In genomic region chr15:80235535-80235934, GRCm38 (mm10) we compare ENCODE assay signal across 8 mouse cellular contexts. TPM values are rescaled to one million over a fixed set of nuclear protein-coding genes. Genes with fewer than 3 reads are reported as not detected.
DNase-seq lines count a peak whose midpoint lies in the region; ATAC-seq and TF ChIP-seq lines count a peak whose summit lies in the region.

Gene AC140267.1, plus strand, starts transcription at chr15:80235835.

- peaks cover 9% of the 10 kb centered on the region for H3K4me1 ChIP-seq in heart, embryonic 11.5 days (ENCODE audit: control insufficient read depth, insufficient read depth, low read length)
- H3K4me1 ChIP-seq in ES-E14 (ENCODE audit: control insufficient read depth in 2 of 2, insufficient read depth in 2 of 2, low read length in 2 of 2, poor library complexity in 1 of 2) = peaks cover 9 to 18% of the 10 kb centered on the region in 2 experiments
- peaks cover 15% of the 10 kb centered on the region for H3K4me1 ChIP-seq in heart, embryonic 16.5 days (ENCODE audit: control insufficient read depth, insufficient read depth, low read length)
- H3K4me1 ChIP-seq in liver, embryonic 13.5 days (replicated peaks) = peaks cover 45% of the 10 kb centered on the region

- H3K27ac ChIP-seq in heart, embryonic 11.5 days (ENCODE audit: low read depth, low read length) = peak within 1 kb of the TSS; percentile 82
- peak within 1 kb of the TSS; percentile 86; the same call in 1 of the 2 replicates for H3K27ac ChIP-seq in ES-E14 (ENCODE audit: insufficient read depth, low read depth, low read length, poor library complexity, severe bottlenecking)
- no peak within 1 kb of the TSS for H3K27ac ChIP-seq in heart, embryonic 16.5 days (ENCODE audit: low read length)
- peak within 1 kb of the TSS; percentile 86 for H3K27ac ChIP-seq in liver, embryonic 13.5 days

- in situ Hi-C loops in ES-E14 (cut with MboI; ENCODE audit: low sequenced_read_pairs in 2 of 2, unreplicated experiment in 2 of 2) = no loop called here

- H3K36me3 ChIP-seq in heart, embryonic 11.5 days (ENCODE audit: control insufficient read depth, insufficient read depth, low read length) = peaks cover 16% of the 10 kb centered on the region
- H3K36me3 ChIP-seq in ES-E14 (ENCODE audit: control insufficient read depth, insufficient read depth, low read length, poor library complexity, severe bottlenecking) = peaks cover 33% of the 10 kb centered on the region
- peaks cover 35% of the 10 kb centered on the region for H3K36me3 ChIP-seq in heart, embryonic 16.5 days (ENCODE audit: control insufficient read depth, insufficient read depth)
- H3K36me3 ChIP-seq in liver, embryonic 13.5 days = peaks cover 47% of the 10 kb centered on the region

- WGBS in heart, embryonic 11.5 days (ENCODE audit: insufficient replicate concordance) = 82% methylated on average over 9 of the region's 9 CpGs
- WGBS in heart, embryonic 16.5 days = 69% methylated on average over 9 of the region's 9 CpGs
- WGBS in liver, embryonic 13.5 days (ENCODE audit: insufficient replicate concordance) = 91% methylated on average over 9 of the region's 9 CpGs

- H3K9me3 ChIP-seq in heart, embryonic 11.5 days (replicated peaks; ENCODE audit: control insufficient read depth, low read length) = no peaks in the 10 kb centered on the region
- no peaks in the 10 kb centered on the region for H3K9me3 ChIP-seq in ES-E14 (ENCODE audit: control insufficient read depth, insufficient read depth, low read depth, low read length)
- no peaks in the 10 kb centered on the region for H3K9me3 ChIP-seq in heart, embryonic 16.5 days (replicated peaks; ENCODE audit: control insufficient read depth, low read length)
- H3K9me3 ChIP-seq in liver, embryonic 13.5 days (replicated peaks) = no peaks in the 10 kb centered on the region

- H3K9ac ChIP-seq in heart, embryonic 11.5 days (ENCODE audit: low read depth, low read length) = peak within 1 kb of the TSS; percentile 94
- H3K9ac ChIP-seq in ES-E14 (ENCODE audit: insufficient read depth, low read depth, low read length, poor library complexity, severe bottlenecking) = peak within 1 kb of the TSS; percentile 89
- H3K9ac ChIP-seq in heart, embryonic 16.5 days (ENCODE audit: low read length) = peak within 1 kb of the TSS; percentile 75
- H3K9ac ChIP-seq in liver, embryonic 13.5 days = peak within 1 kb of the TSS; percentile 94

- H3K27me3 ChIP-seq in heart, embryonic 11.5 days (ENCODE audit: control insufficient read depth, insufficient read depth, low read length) = no peaks in the 10 kb centered on the region
- no peaks in the 10 kb centered on the region for H3K27me3 ChIP-seq in heart, embryonic 16.5 days (ENCODE audit: control insufficient read depth, insufficient read depth, low read length)
- no peaks in the 10 kb centered on the region for H3K27me3 ChIP-seq in liver, embryonic 13.5 days

- peak within 1 kb of the TSS; percentile 68 for H3K4me2 ChIP-seq in heart, embryonic 11.5 days
- peak within 1 kb of the TSS; percentile 71 for H3K4me2 ChIP-seq in heart, embryonic 16.5 days (ENCODE audit: low read depth, low read length)
- peak within 1 kb of the TSS; percentile 76 for H3K4me2 ChIP-seq in liver, embryonic 13.5 days

- no peak for DNase-seq in heart, adult 11 months
- no peak for DNase-seq in ES-E14 (ENCODE audit: low read depth, low spot score)
- DNase-seq in liver, embryonic 13.5 days = no peak
- no peak for DNase-seq in urinary bladder, adult 18-20 months (ENCODE audit: low spot score in 2 of 2)
- DNase-seq in thymus, postnatal 0 days (ENCODE audit: low spot score) = no peak
- DNase-seq in cerebellum, adult 11-12 months = no peak

- H3K4me3 ChIP-seq in heart, embryonic 11.5 days (ENCODE audit: low read depth, low read length) = peak within 1 kb of the TSS; percentile 96
- H3K4me3 ChIP-seq in ES-E14 (ENCODE audit: insufficient read depth in 1 of 2, low read depth in 1 of 2, low read length in 2 of 2, poor library complexity in 1 of 2, severe bottlenecking in 1 of 2) = peak within 1 kb of the TSS; percentile 84 to 96
- peak within 1 kb of the TSS; percentile 81 for H3K4me3 ChIP-seq in heart, embryonic 16.5 days (ENCODE audit: low read length)
- H3K4me3 ChIP-seq in liver, embryonic 13.5 days (replicated peaks) = peak within 1 kb of the TSS; percentile 95

- no peak for ATAC-seq in heart, embryonic 11.5 days (replicated peaks; ENCODE audit: insufficient number of reproducible peaks, low FRiP score, low TSS enrichment)
- ATAC-seq in heart, embryonic 16.5 days (replicated peaks; ENCODE audit: extremely low read depth, insufficient read depth, low FRiP score) = no peak
- ATAC-seq in liver, embryonic 13.5 days (ENCODE audit: low read depth) = no peak

TF ChIP-seq in ES-E14, 5 proteins besides CTCF, POLR2A, EP300 and RAD21:
- TF ChIP-seq HCFC1 (IDR thresholded peaks at IDR 0.05; ENCODE audit: borderline replicate concordance, insufficient read depth, low read length) (no peak), CHD2 (IDR thresholded peaks at IDR 0.05; ENCODE audit: low read depth, low read length) (no peak), ZNF384 (IDR thresholded peaks at IDR 0.05; ENCODE audit: low read depth, low read length) (no peak), ZC3H11A (IDR thresholded peaks at IDR 0.05; ENCODE audit: borderline replicate concordance, low read depth, low read length) (no peak), MAFK (IDR thresholded peaks at IDR 0.05; ENCODE audit: insufficient read depth, low read depth, low read length) (no peak)
TF ChIP-seq in ES-E14: peak in this region for 0.

RNA-seq across cellular contexts. Expression of gene AC140267.1, which starts in this region (rescaled TPM):
- polyA plus RNA-seq in heart, embryonic 11.5 days (2014; fragmentation: Nextera tagmentation; extraction: Ambion mirVana) = not detected in 2 replicates
- not detected in 2 replicates for total RNA-seq in ES-E14 (2012; rRNA removed)
- polyA plus RNA-seq in heart, embryonic 16.5 days (2015; fragmentation: Nextera tagmentation; extraction: Ambion mirVana) = 3.4 TPM in 1 of 2 replicates, not detected in the other
- polyA plus RNA-seq in liver, embryonic 13.5 days (2015; fragmentation: Nextera tagmentation; extraction: Ambion mirVana) = not detected in 2 replicates
- polyA plus RNA-seq in thymus, postnatal 0 days (2015; fragmentation: Nextera tagmentation; extraction: Ambion mirVana) = not detected in 2 replicates
